Mouse (Mus musculus): Measurements from ENCODE around the gene Ptprk. TPM values are rescaled to one million over a fixed set of nuclear protein-coding genes. Genes with fewer than 3 reads are reported as not detected.

The Ptprk gene
- polyA plus RNA-seq, 1 experiment from 2014 or later: 45.2 TPM

DNA sequence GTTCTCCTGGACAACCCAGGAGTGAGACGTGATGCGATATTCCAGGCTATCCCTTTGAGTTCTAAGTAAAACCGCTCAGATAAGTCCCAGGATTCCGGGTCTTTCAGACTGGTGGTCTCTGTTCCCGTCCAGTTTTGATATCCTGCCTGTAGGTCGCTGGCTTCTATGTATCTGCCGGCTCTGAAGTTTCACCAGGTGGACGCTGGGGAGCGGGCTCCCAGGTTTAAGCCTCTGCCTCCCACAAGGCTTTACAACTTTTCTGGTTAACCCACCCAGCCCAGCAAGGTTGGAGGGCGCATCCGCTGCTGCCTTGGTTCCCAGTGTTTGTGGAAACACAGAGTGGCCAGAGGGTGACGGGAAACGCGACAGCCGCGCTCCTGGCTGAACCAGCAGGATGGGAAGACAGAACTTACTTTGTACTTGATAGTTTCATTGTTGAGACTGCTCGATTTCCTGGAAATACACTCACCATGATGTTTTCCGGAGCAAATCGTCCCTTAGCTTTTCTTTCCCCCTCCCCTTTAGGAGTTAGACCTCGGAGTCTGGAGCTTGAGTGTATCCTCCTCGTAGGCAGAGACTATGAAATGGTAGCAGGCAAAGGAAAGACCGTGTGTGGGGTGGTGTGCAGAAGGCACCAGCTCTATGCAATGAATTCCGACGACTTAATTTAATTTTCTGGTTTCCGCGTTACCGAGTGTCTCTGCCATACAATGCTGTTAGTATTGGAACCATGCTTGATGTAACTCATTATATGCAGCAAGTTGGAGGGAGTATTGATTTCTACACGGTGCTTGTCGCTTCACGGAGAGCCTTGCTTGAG, 1.6 kb downstream of the Ptprk start:
- no peaks in the 10 kb centered on the region for H3K9me3 ChIP-seq (replicated peaks; ENCODE audit: control insufficient read depth, low read length)
- H3K4me1 ChIP-seq (ENCODE audit: control insufficient read depth, insufficient read depth, low read length): peaks cover 8% of the 10 kb centered on the region
- H3K4me2 ChIP-seq (ENCODE audit: low read depth, low read length): peak overlapping the region; percentile 72
- no peaks in the 10 kb centered on the region for H3K36me3 ChIP-seq (ENCODE audit: control insufficient read depth, insufficient read depth, low read length)
- WGBS: 2% methylated on average over 30 of the region's 30 CpGs
- no peaks in the 10 kb centered on the region for H3K27me3 ChIP-seq (ENCODE audit: control insufficient read depth, insufficient read depth, low read length)
- H3K4me3 ChIP-seq (replicated peaks; ENCODE audit: low read length): peak overlapping the region; percentile 96
- 0 out of 2 replicates have a peak, but pooled peaks have one; percentile 22 for ATAC-seq (ENCODE audit: insufficient read depth, low FRiP score)
- peak overlapping the region; percentile 94 for H3K9ac ChIP-seq (ENCODE audit: low read length)
- peak overlapping the region; percentile 97 for H3K27ac ChIP-seq (ENCODE audit: low read length)

DNA sequence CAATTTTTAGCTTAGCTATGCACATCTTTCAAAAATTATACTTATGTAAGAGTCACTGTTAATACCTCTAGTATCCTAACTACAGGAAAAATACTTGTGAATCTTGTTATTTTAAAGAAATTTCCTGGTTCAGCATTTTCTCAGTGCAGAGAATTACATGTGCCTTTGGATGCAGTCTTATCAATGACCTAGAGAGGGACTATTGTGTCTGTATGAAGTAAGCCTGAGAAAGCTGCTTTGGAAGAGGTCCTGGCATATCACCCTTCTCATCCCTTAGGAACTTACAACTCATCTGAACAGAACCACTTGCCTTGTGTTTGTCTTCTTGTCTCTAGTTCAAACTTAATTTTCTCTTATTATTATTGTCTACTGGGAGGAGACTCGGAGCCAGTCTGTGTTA, 3.6 kb downstream of the Ptprk start:
- no peak overlapping the region for H3K4me2 ChIP-seq (ENCODE audit: low read depth, low read length)
- H3K4me1 ChIP-seq (ENCODE audit: control insufficient read depth, insufficient read depth, low read length): peaks cover 8% of the 10 kb centered on the region
- 73% methylated on average over 1 of the region's 1 CpGs for WGBS

DNA sequence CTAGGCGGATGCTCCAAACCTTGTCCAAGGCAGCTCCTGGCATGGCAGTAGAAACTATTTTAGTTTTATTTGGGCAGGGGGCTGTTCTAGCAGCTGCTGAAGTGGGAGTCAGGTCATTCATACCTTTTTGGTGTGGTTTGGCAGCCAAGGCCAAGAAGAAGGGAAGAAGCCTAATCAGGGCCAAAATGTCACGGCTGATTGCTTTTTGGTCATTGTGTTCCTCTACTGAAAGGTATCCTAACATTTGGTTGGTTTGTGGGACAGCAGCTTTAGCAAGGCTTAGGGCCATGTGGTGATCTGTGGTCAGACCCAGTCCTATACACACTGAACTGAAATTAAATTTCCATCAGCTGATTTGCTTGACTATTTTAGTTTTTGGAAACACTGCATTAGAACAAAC, 6.6 kb downstream of the Ptprk start:
- no peak overlapping the region for H3K4me3 ChIP-seq (replicated peaks; ENCODE audit: low read length)
- 89% methylated on average over 2 of the region's 2 CpGs for WGBS
- ATAC-seq (ENCODE audit: insufficient read depth, low FRiP score): no peak

More for the DNA sequence above, 3.6 kb downstream of the Ptprk start:
- Histone ChIP-seq H3K27ac (ENCODE audit: low read length) (no peak overlapping the region), H3K9ac (ENCODE audit: low read length) (no peak overlapping the region), H3K9me3 (replicated peaks; ENCODE audit: control insufficient read depth, low read length) (no peaks in the 10 kb centered on the region), H3K27me3 (ENCODE audit: control insufficient read depth, insufficient read depth, low read length) (no peaks in the 10 kb centered on the region), H3K36me3 (ENCODE audit: control insufficient read depth, insufficient read depth, low read length) (no peaks in the 10 kb centered on the region), H3K4me3 (replicated peaks; ENCODE audit: low read length) (no peak overlapping the region)
- no peak for ATAC-seq (ENCODE audit: insufficient read depth, low FRiP score)

DNA sequence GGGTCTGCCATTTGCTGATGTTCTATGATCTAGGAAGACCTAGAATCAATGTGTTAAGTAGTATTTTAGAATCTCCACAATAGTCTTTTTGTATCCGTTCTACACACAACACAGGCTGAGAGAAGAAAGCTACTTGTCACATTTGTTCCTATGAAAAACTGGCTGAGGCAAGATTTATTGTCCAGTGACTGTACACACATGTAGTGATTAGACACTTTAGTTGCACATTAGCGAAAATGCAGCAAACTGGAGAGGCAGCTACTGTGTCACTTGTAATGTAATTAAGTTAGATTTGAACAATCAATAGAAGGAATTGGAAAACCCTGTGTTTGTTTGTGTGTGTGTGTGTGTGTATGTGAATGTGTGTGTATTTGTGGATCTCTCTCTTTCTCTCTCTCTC, 8.6 kb downstream of the Ptprk start:
- ATAC-seq (ENCODE audit: insufficient read depth, low FRiP score): no peak
- no peak overlapping the region for H3K9ac ChIP-seq (ENCODE audit: low read length)
- H3K27me3 ChIP-seq (ENCODE audit: control insufficient read depth, insufficient read depth, low read length): no peaks in the 10 kb centered on the region
- H3K4me1 ChIP-seq (ENCODE audit: control insufficient read depth, insufficient read depth, low read length): peaks cover 13% of the 10 kb centered on the region
- WGBS: 60% methylated on average over 2 of the region's 2 CpGs
- H3K4me2 ChIP-seq (ENCODE audit: low read depth, low read length): no peak overlapping the region
- H3K9me3 ChIP-seq (replicated peaks; ENCODE audit: control insufficient read depth, low read length): no peaks in the 10 kb centered on the region
- no peak overlapping the region for H3K4me3 ChIP-seq (replicated peaks; ENCODE audit: low read length)
- H3K27ac ChIP-seq (ENCODE audit: low read length): no peak overlapping the region
- no peaks in the 10 kb centered on the region for H3K36me3 ChIP-seq (ENCODE audit: control insufficient read depth, insufficient read depth, low read length)

More for the DNA sequence above, 6.6 kb downstream of the Ptprk start:
- Histone ChIP-seq H3K4me1 (ENCODE audit: control insufficient read depth, insufficient read depth, low read length) (peaks cover 8% of the 10 kb centered on the region), H3K9me3 (replicated peaks; ENCODE audit: control insufficient read depth, low read length) (no peaks in the 10 kb centered on the region), H3K27ac (ENCODE audit: low read length) (no peak overlapping the region), H3K4me2 (ENCODE audit: low read depth, low read length) (no peak overlapping the region), H3K36me3 (ENCODE audit: control insufficient read depth, insufficient read depth, low read length) (no peaks in the 10 kb centered on the region), H3K9ac (ENCODE audit: low read length) (no peak overlapping the region), H3K27me3 (ENCODE audit: control insufficient read depth, insufficient read depth, low read length) (no peaks in the 10 kb centered on the region)

DNA sequence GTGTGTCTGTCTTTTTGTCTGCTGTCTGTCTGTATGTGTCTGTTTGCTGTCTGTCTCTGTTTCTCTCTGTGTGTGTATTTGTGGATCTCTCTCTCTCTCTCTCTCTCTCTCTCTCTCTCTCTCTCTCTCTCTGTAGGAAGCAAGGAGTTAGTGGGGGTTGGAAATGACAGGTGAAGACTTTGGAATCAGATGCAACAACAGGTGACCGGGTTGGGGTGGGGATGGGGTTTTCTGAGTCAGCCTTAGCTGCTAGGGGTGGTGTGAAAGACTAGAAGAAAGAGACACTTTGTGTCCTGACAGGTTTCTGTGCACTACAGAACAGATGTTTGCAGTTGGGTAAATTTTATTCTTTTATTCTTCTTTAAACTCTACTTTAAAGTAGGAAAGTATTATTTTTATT, 9.0 kb downstream of the Ptprk start:
- H3K36me3 ChIP-seq (ENCODE audit: control insufficient read depth, insufficient read depth, low read length): no peaks in the 10 kb centered on the region
- H3K4me3 ChIP-seq (replicated peaks; ENCODE audit: low read length): no peak overlapping the region
- no peak overlapping the region for H3K4me2 ChIP-seq (ENCODE audit: low read depth, low read length)
- H3K27me3 ChIP-seq (ENCODE audit: control insufficient read depth, insufficient read depth, low read length): no peaks in the 10 kb centered on the region
- H3K9ac ChIP-seq (ENCODE audit: low read length): no peak overlapping the region
- ATAC-seq (ENCODE audit: insufficient read depth, low FRiP score): no peak
- no peak overlapping the region for H3K27ac ChIP-seq (ENCODE audit: low read length)
- 50% methylated on average over 1 of the region's 1 CpGs for WGBS
- no peaks in the 10 kb centered on the region for H3K9me3 ChIP-seq (replicated peaks; ENCODE audit: control insufficient read depth, low read length)
- H3K4me1 ChIP-seq (ENCODE audit: control insufficient read depth, insufficient read depth, low read length): peaks cover 9% of the 10 kb centered on the region; the same call in 1 of the 2 replicates

DNA sequence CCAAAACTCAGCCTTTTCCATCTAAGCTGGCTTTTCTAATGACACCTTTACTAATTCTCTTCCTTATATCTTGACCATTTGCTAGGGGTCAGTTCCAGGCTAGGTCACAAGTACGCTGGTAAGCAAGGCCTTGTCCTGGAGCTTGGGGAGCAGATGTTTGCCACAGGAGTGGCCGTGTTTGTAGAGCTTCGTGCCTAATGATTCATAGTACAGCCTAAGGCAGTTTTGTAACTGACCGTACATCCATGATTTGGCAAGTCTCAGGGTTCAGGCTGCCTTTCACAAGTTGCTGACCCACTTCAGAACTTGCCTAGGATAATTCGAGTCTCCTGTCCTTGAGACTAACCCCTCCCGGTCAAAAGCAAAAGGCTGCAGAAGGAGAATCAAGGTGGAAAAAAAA, 12.7 kb downstream of the Ptprk start:
- Histone ChIP-seq H3K36me3 (ENCODE audit: control insufficient read depth, insufficient read depth, low read length) (no peaks in the 10 kb centered on the region), H3K4me2 (ENCODE audit: low read depth, low read length) (no peak overlapping the region), H3K4me1 (ENCODE audit: control insufficient read depth, insufficient read depth, low read length) (peaks cover 7% of the 10 kb centered on the region; the same call in 1 of the 2 replicates), H3K27ac (ENCODE audit: low read length) (no peak overlapping the region; the same call in 1 of the 2 replicates), H3K4me3 (replicated peaks; ENCODE audit: low read length) (no peak overlapping the region), H3K27me3 (ENCODE audit: control insufficient read depth, insufficient read depth, low read length) (no peaks in the 10 kb centered on the region), H3K9me3 (replicated peaks; ENCODE audit: control insufficient read depth, low read length) (no peaks in the 10 kb centered on the region), H3K9ac (ENCODE audit: low read length) (no peak overlapping the region)
- 45% methylated on average over 6 of the region's 6 CpGs for WGBS
- peak; percentile 56; the same call in 1 of the 2 replicates for ATAC-seq (ENCODE audit: insufficient read depth, low FRiP score)

DNA sequence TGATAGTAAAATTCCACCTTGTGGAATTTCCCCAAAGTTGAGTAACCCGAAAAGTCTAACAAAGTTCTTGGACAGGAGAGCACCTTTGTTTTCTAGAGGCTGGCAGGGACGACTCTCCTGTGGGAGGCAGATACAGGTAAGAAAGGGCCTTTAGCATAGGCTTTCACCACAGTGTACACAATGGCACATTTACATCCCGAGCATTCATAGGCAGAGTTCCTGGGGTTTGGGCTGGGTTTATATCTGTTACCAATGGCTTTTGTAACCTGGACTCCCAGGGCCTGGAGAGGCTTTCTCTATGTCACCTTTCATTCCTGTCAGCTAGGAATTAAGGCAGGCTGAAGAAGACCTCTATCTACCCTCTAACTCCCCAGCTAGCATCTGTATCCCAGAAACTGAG, 13.1 kb downstream of the Ptprk start:
- Histone ChIP-seq H3K4me1 (ENCODE audit: control insufficient read depth, insufficient read depth, low read length) (peaks cover 7% of the 10 kb centered on the region; the same call in 1 of the 2 replicates), H3K9ac (ENCODE audit: low read length) (no peak overlapping the region), H3K27me3 (ENCODE audit: control insufficient read depth, insufficient read depth, low read length) (no peaks in the 10 kb centered on the region), H3K27ac (ENCODE audit: low read length) (no peak overlapping the region; the same call in 1 of the 2 replicates), H3K36me3 (ENCODE audit: control insufficient read depth, insufficient read depth, low read length) (no peaks in the 10 kb centered on the region), H3K4me2 (ENCODE audit: low read depth, low read length) (no peak overlapping the region), H3K4me3 (replicated peaks; ENCODE audit: low read length) (no peak overlapping the region), H3K9me3 (replicated peaks; ENCODE audit: control insufficient read depth, low read length) (no peaks in the 10 kb centered on the region)
- WGBS: 63% methylated on average over 3 of the region's 3 CpGs
- ATAC-seq (ENCODE audit: insufficient read depth, low FRiP score): no peak

DNA sequence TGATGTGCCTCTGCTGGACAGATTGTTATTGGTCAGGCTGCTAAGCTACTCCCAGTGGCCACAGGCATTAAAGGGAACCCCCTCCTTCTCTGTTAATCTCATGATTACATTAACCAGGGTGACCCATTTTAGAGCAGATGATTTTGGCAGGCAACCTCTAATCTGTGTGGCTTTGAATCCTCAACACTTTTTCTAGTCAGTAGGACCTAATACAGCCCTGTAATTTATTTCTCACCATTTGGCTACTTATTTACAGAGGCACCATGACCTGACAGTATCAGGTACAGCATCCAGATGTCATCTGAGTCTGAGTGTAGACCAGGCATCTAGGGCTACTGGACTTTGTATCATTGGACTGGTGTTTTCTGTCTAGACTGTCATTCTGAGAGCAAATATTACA, 21.4 kb downstream of the Ptprk start:
- H3K4me2 ChIP-seq (ENCODE audit: low read depth, low read length): no peak overlapping the region
- H3K36me3 ChIP-seq (ENCODE audit: control insufficient read depth, insufficient read depth, low read length): no peaks in the 10 kb centered on the region
- no peak overlapping the region for H3K9ac ChIP-seq (ENCODE audit: low read length)
- no peak overlapping the region for H3K4me3 ChIP-seq (replicated peaks; ENCODE audit: low read length)
- no peaks in the 10 kb centered on the region for H3K9me3 ChIP-seq (replicated peaks; ENCODE audit: control insufficient read depth, low read length)
- H3K27me3 ChIP-seq (ENCODE audit: control insufficient read depth, insufficient read depth, low read length): no peaks in the 10 kb centered on the region
- no peak for ATAC-seq (ENCODE audit: insufficient read depth, low FRiP score)
- no peak overlapping the region for H3K27ac ChIP-seq (ENCODE audit: low read length)
- peaks cover 10% of the 10 kb centered on the region; the same call in 1 of the 2 replicates for H3K4me1 ChIP-seq (ENCODE audit: control insufficient read depth, insufficient read depth, low read length)

DNA sequence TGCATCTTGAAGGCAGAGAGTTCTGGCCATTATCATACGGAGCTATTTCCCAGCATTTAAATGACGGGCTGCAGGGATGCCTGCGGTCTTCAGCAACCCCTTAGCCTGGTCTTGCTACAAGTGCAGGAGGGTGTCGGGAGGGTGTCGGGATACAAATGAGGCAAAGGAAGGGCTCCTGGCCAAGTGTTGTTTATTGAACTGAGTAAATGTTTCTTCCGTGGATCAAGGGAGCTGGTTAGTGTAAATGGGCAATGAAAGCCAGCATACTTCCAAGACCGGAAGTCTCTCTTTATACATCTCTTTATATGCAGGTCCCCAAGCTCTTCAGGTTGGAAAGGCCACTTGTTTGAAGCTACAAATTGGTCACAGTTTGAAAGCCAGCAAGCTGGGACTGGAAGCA, 23.0 kb downstream of the Ptprk start:
- H3K27ac ChIP-seq (ENCODE audit: low read length): no peak overlapping the region
- H3K4me1 ChIP-seq (ENCODE audit: control insufficient read depth, insufficient read depth, low read length): peaks cover 10% of the 10 kb centered on the region; the same call in 1 of the 2 replicates
- no peaks in the 10 kb centered on the region for H3K36me3 ChIP-seq (ENCODE audit: control insufficient read depth, insufficient read depth, low read length)
- ATAC-seq (ENCODE audit: insufficient read depth, low FRiP score): no peak
- 21% methylated on average over 7 of the region's 7 CpGs for WGBS
- no peak overlapping the region for H3K9ac ChIP-seq (ENCODE audit: low read length)
- H3K4me3 ChIP-seq (replicated peaks; ENCODE audit: low read length): no peak overlapping the region
- H3K4me2 ChIP-seq (ENCODE audit: low read depth, low read length): no peak overlapping the region
- no peaks in the 10 kb centered on the region for H3K27me3 ChIP-seq (ENCODE audit: control insufficient read depth, insufficient read depth, low read length)
- H3K9me3 ChIP-seq (replicated peaks; ENCODE audit: control insufficient read depth, low read length): no peaks in the 10 kb centered on the region
